Mouse (Mus musculus): ENCODE results near the gene 1700029I15Rik.

DNA sequence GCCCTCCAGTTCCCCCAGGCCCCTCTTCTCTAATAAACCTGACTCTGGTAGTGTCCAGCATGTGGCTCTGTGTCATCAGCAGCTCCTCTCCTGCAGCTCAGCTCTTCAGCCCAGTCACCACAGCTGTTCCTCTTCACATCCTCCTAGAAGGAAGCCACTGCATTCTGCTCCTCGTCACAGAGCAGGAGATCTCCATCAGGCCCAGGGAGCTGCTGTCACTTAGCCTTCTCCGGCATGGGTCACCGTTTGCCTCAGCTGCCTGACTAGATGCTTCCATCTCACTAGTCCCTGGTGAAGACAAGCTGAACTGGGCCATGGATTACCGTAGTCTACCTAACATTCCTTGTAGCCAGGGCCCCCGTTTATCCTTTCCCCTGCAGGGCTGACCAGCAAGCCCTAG lies 1.2 kb upstream of the 1700029I15Rik start:
- TF ChIP-seq CTCF (IDR thresholded peaks at IDR 0.05; ENCODE audit: extremely low read depth, insufficient read depth, insufficient read length, insufficient replicate concordance) (no peak), POLR2A (IDR thresholded peaks at IDR 0.05; ENCODE audit: low read depth, low read length) (no peak)
